Mouse (Mus musculus) forebrain, postnatal 0 days (tissue): ENCODE measurements around the gene Cmpk2. TPM values are rescaled to one million over a fixed set of nuclear protein-coding genes. Genes with fewer than 3 reads are reported as not detected.

ENCODE experiments used
- ATAC-seq: fragments of 200-750 bp; cut with Nextera tagmentation; 2 replicates; pipeline ENCODE4 v1.8.0; 2017; ENCODE audit warnings: mild to moderate bottlenecking, moderate library complexity
- DNase-seq: peaks from one replicate; pipeline ENCODE4 v3.0.0-alpha.2; 2015
- H3K27ac ChIP-seq: fragments of 300-500 bp; sonication (generic); 2 replicates; pipeline ENCODE4 v1.5.1; 2014; ENCODE audit warnings: low read depth, mild to moderate bottlenecking, antibody characterized with exemption, low read length, moderate library complexity, mixed read lengths
- H3K27me3 ChIP-seq: fragments of 300-500 bp; sonication (generic); 2 replicates; pipeline ENCODE4 v1.6.1; 2014; ENCODE audit warnings: mild to moderate bottlenecking, low read length, mixed read lengths; ENCODE audit not compliant: insufficient read depth
- H3K36me3 ChIP-seq: fragments of 300-500 bp; sonication (generic); 2 replicates; pipeline ENCODE4 v1.6.1; 2014; ENCODE audit warnings: mild to moderate bottlenecking, moderate library complexity; ENCODE audit not compliant: insufficient read depth
- H3K4me1 ChIP-seq: fragments of 300-500 bp; sonication (generic); 2 replicates; pipeline ENCODE4 v1.6.1; 2014; ENCODE audit warnings: antibody characterized with exemption; ENCODE audit not compliant: insufficient read depth
- H3K4me2 ChIP-seq: fragments of 300-500 bp; sonication (generic); 2 replicates; pipeline ENCODE4 v1.6.1; 2014; ENCODE audit warnings: low read depth, mild to moderate bottlenecking, moderate library complexity
- H3K4me3 ChIP-seq: fragments of 300-500 bp; sonication (generic); 2 replicates; pipeline ENCODE4 v1.5.1; 2014; ENCODE audit warnings: low read depth, low read length, mixed read lengths
- H3K9ac ChIP-seq: fragments of 300-500 bp; sonication (generic); 2 replicates; pipeline ENCODE4 v1.6.1; 2014; ENCODE audit warnings: mild to moderate bottlenecking
- H3K9me3 ChIP-seq: fragments of 300-500 bp; sonication (generic); 2 replicates; pipeline ENCODE4 v1.6.1; 2016; ENCODE audit warnings: low read length
- CTCF ChIP-seq: sonication (generic); IDR thresholded peaks from 2 replicates; pipeline ENCODE4 v1.5.1; 2016; ENCODE audit warnings: antibody characterized with exemption, control low read depth, low read depth
- WGBS: fragments of 180-500 bp; shearing (Covaris S2); extraction: QIAGEN DNeasy Blood & Tissue Kit; methylation state at CpG from one replicate; pipeline ENCODE4 v1.1.7; 2014; 5-methylcytosine and 5-hydroxymethylcytosine counted together
- polyA plus RNA-seq: library from polyadenylated mRNA; unstranded; fragments of >200 nt; fragmentation: Nextera tagmentation; extraction: Ambion mirVana; gene quantifications from 2 replicates; pipeline ENCODE4 v1.2.1, GENCODE M21; 2015
- total RNA-seq: library from RNA; depleted of rRNA; stranded (reverse); fragments of >200 nt; gene quantifications from 2 replicates; pipeline ENCODE4 v1.2.3, GENCODE M21; 2014; rRNA removed

The Cmpk2 gene
- total and polyA plus RNA-seq, 2 experiments from 2014 or later, result 21.0 to 23.1 TPM

DNA sequence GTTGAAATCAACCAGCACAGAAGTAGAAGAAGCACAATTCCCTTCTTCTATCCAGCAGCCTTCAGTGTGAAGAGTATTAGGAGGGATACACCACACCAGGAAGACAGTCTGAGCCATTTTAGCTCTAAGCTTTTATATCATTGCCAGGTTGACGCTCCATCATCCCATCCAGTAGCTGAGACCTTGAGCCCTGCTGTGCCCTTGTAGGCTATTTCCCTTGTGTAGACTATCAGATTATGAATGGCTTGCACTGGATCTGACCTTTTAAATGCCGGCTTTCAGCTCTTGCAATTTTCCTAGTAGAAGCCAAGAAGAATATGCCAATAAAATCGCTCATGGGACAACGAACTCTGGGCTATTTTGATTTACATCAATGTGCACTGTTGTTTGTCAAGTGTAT, 42.0 kb downstream of the Cmpk2 start:
- no peaks in the 10 kb centered on the region for H3K36me3 ChIP-seq
- H3K4me1 ChIP-seq, result no peaks in the 10 kb centered on the region; the same call in 1 of the 2 replicates
- no peak for TF ChIP-seq CTCF
- H3K4me2 ChIP-seq, result no peak overlapping the region
- H3K9ac ChIP-seq, result no peak overlapping the region
- DNase-seq, result no peak
- H3K27me3 ChIP-seq, result no peaks in the 10 kb centered on the region
- H3K27ac ChIP-seq, result no peak overlapping the region
- no peak for ATAC-seq
- H3K4me3 ChIP-seq, result no peak overlapping the region
- WGBS, result 93% methylated on average over 4 of the region's 4 CpGs
- no peaks in the 10 kb centered on the region for H3K9me3 ChIP-seq

GRCm38 (mm10) chr12:26518206-26518605, 49.2 kb downstream of the Cmpk2 start:
- Histone ChIP-seq H3K4me1 (no peaks in the 10 kb centered on the region; the same call in 1 of the 2 replicates), H3K27ac (no peak overlapping the region), H3K9me3 (no peaks in the 10 kb centered on the region), H3K36me3 (no peaks in the 10 kb centered on the region), H3K4me3 (no peak overlapping the region), H3K27me3 (no peaks in the 10 kb centered on the region), H3K4me2 (no peak overlapping the region), H3K9ac (no peak overlapping the region)
- DNase-seq (no peak), ATAC-seq (no peak)
- whole genome bisulfite sequencing, result 82% methylated on average over 3 of the region's 3 CpGs
- TF ChIP-seq CTCF, result no peak

- no peak overlapping the region for H3K4me2 ChIP-seq
- H3K4me3 ChIP-seq, result no peak overlapping the region
- WGBS, result 46% methylated on average over 3 of the region's 3 CpGs
- TF ChIP-seq CTCF, result no peak
- no peaks in the 10 kb centered on the region for H3K9me3 ChIP-seq
- peaks cover 4% of the 10 kb centered on the region; the same call in 1 of the 2 replicates for H3K4me1 ChIP-seq
- H3K36me3 ChIP-seq, result no peaks in the 10 kb centered on the region
- ATAC-seq (peak; percentile 66), DNase-seq (peak; percentile 78)
- no peak overlapping the region for H3K27ac ChIP-seq
- H3K27me3 ChIP-seq, result no peaks in the 10 kb centered on the region
- no peak overlapping the region for H3K9ac ChIP-seq
These were observed 56.1 kb downstream of the Cmpk2 start for GRCm38 (mm10) chr12:26524943-26525697.

DNA sequence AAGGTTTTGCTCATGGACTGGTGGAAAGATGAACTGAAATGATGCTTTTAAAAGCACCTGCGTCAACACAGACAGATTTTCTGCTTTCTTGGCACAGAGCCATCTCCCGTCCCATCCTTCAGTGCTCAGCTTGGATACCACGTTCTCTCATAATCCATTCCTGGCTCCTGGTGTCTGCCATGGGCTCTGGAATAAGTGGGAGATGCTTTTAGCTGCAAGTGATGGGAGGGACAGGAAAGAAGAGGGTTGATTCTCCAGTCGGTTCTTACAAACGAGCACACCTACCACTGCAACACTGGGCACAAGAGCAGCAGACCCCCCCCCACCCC, 56.7 kb downstream of the Cmpk2 start:
- Histone ChIP-seq H3K9me3 (no peaks in the 10 kb centered on the region), H3K27me3 (no peaks in the 10 kb centered on the region), H3K4me1 (peaks cover 4% of the 10 kb centered on the region; the same call in 1 of the 2 replicates), H3K36me3 (no peaks in the 10 kb centered on the region), H3K27ac (no peak overlapping the region), H3K4me3 (no peak overlapping the region), H3K9ac (no peak overlapping the region), H3K4me2 (no peak overlapping the region)
- WGBS, result 16% methylated on average over 5 of the region's 5 CpGs
- ATAC-seq, result peak; percentile 25; the same call in 1 of the 2 replicates
- no peak for TF ChIP-seq CTCF
- peak; percentile 63 for DNase-seq

Other genes with a start within 250 kb of the Cmpk2 start
- 27.4 and 39.1 TPM in 2 replicates for gene Rnf144a, start 54.0 kb upstream of the Cmpk2 start, total RNA-seq
- gene Rnf144a, start 54.0 kb upstream of the Cmpk2 start, polyA plus RNA-seq, result 16.4 and 23.1 TPM in 2 replicates
- 1.1 TPM in 2 replicates for gene Rsad2, start 12.8 kb upstream of the Cmpk2 start, total RNA-seq
- 0.91 and 1.7 TPM in 2 replicates for gene Rsad2, start 12.8 kb upstream of the Cmpk2 start, polyA plus RNA-seq